Mouse (Mus musculus): ENCODE results near the gene Traf2.

The Traf2 gene

DNA sequence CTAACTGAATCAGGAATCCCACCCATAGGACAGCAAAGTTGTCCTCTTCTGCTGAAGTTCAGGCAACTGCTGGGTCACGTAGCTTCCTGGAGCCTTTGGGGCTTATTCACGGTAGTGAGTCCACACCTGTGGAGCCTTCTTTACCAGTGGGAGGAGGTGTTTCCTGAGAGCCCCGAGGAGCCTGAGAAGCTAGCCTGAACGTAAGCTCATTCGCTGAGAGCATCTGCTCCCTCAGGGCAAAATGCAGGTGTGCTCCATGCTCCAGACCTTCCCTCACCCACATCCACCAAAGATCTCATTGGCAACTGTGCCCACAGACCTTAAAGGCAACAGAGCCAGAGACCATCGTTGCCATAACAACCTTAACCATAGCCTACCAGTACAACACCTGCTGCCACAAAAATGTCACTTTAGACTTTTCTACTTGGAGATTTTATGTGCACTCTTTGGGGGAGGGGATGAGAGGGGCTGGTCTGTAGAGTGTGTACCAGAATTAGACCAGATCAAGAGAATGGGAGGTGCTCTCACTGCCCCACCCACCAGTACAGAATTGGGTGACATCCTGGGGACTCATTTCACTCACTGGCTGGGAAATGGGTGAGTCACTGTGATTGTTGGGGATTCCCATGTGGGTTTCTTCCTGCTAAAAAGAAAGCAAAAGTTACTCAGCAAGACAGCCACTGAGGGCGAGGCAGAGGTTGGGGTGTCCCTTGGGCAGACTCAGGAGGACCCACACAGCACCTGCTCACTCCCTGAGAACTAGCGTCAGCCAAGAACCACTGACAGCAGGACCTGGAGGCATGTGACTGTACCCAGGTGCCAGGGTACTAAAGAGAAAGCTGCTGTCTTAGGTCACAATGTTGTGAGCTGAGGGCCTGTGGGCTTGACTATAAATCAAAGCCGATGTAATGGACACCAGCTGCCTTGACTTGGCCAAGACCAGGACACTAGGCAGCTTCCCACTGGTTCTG, 2.6 kb upstream of the Traf2 start:
- no peak for ATAC-seq (ENCODE audit: insufficient number of reproducible peaks, low FRiP score, low TSS enrichment)

DNA sequence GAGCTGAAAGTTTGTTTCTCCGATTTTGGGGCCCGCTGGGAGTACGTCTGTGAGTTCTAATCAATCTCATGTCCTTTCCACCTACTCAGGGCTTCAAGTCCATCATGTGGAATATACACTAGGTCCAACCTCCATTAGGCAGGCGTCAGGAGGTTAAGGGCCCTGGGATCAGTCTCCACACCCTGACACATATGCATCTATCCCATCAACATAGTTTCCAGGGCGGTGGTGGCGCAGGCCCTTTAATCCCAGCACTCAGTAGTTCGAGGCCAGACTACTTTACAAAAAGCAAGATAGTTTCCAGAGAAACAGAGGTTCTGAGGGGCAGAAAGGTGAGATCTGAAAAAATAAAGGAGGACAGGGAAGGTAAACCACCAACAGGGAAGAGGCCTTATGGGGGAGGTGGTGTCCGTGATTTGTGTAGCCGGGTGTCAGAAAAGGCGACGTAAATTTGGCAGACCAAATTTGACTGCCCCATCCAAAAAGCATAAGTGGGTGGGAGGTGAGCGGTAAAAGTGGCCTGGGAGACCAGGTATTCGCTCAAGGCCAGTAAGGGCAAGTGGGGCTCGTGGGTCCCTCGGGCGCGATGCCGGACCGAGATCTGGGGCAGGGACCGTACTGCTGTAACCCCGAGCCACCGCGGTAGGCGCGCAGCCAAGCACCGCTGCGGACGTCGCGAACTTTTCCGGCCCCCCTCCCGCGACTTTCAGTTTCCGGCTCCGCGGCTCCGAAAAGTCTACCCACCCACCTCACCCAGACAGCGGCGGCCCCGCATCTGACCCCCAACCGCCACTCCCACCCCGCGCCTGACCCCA, 537 bp downstream of the Traf2 start:
- ATAC-seq (ENCODE audit: insufficient number of reproducible peaks, low FRiP score, low TSS enrichment) = no peak

DNA sequence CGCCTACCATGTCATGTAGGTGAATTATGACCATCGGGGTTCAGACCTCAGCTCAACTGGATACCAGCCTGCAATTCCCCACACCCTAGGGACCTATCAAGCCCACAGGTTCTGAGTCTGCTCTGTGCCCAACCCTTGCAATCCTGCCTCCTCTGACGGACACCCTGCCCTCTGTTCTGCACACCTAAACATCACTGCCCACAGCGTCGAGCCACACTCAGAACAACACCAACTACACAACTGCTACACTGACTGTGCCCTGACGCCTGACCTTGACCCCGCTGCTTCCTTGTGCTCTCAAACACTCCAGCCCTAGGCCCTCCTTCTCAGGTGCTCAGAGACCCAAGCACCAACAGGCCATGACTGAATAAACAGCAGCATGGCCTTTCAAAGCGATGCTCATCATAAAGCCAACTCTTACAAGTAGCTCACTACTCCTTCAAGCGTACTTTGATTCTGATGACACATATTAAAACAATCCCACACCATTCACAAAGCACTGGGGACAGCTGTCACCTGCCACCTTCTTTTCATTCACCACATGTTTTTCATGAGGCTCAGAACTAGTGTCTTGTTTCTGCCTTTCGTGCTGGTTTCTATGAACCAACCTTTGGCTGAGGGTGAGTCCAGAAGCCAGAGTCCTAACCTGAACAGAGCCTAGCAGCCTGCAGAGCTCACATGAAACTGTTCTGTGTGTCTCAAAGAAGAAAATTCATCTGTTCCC, 4.9 kb downstream of the Traf2 start:
- ATAC-seq (ENCODE audit: insufficient number of reproducible peaks, low FRiP score, low TSS enrichment) = no peak

DNA sequence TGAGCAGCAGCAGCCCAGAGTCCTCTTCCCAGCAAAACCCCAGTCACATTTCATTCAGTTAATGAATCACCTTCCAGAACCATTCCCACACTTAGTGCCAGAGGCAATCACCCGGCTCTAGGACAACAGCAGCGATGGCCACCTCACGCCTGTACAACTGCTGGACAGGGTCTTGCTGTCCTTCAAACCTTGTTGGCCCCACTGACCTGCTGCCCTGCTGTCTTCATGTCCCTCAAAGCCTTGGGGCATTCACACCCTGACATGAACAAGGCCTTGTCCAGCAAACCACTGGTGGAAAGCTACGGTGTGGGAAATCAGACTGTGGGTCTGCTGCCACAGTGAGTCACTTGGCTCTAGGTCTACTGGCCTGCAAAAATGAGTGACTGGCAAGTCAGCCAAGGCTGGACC, 6.2 kb downstream of the Traf2 start:
- ATAC-seq (ENCODE audit: insufficient number of reproducible peaks, low FRiP score, low TSS enrichment) = no peak

DNA sequence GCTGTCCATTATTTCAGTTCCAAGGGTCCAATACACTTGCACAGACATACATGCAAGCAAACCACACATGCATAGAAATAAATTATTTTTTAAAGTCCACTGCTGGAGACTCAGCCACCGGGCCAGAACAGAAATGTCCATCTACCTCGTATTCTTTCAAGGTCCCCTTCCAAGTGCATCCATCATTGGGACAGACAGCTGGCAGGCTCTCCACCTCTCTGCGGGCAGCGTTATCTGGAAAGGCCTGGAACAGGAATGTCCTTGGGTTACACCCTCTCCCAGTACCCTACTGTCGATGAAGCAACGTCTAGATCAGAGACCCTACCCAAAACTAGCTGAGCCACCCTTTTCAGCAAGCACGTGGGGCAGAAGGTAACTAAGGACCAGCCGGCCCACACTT, 10.2 kb downstream of the Traf2 start:
- no peak for ATAC-seq (ENCODE audit: insufficient number of reproducible peaks, low FRiP score, low TSS enrichment)

DNA sequence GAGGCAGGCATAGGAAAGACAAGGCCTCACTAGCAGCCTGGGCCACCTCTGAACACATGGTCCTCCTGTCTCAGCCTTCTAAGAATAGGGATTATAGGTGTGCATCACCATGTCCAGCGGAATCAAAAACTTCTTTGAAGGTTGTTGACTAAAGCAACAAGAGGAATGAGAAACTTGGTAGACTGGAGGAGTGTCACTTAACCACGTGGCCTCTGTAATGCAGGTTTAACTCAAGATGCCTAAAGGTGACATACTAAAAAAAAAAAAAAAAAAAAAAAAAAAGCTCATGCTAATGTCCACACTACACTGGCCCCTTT, 11.9 kb downstream of the Traf2 start:
- no peak for ATAC-seq (ENCODE audit: insufficient number of reproducible peaks, low FRiP score, low TSS enrichment)

DNA sequence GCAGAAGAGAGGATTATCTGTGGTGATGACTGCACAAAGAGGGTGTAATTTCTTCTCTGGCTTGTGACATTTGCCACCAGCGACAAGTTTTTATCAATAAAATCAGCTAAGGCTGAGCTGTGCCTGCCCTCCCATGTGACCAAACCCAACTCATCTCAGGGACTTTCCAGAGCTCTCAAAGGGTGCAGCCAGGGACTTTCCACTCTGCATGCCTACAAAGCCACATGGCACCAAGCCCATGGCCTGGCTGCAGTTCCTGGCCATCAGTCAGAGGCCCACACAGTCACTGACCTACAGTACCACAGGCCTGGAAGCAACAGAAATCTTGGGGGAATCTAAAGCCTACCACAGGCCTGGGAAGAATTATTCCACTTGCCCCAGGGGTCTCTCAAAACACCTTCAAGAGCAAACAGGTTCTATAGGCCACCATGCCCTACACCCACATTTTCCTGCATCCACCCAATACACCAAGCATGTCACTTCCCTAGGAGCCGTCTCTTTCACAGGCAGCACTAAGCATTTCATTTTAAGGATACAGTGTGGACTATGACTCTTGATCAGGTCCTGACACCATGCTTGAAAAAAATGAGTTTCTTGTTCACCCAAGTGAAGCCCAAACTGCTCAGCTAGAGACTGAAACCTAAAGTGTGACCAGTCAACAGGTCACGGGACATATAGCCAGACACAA, 12.4 kb downstream of the Traf2 start:
- ATAC-seq (ENCODE audit: insufficient number of reproducible peaks, low FRiP score, low TSS enrichment) = peak; percentile 70; the same call in 1 of the 2 replicates

DNA sequence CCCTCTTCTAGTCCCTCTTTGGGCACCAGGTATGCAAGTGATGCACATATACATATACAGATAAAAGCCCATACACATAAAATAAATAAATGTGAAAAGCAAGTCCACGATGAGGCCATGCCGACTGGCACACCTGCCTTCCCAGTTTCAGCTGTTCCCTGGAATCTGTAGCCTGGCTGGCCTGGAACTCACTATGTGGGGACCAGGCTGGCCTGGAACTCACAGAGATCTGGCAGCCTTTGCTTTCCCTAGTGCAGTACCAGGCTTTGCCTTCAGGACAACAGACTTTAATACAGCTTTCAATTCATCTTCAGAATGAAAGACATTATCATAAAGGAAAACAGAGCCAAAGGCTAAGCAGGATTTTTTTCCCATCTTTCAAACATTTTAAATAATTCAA, 13.0 kb downstream of the Traf2 start:
- ATAC-seq (ENCODE audit: insufficient number of reproducible peaks, low FRiP score, low TSS enrichment) = no peak

DNA sequence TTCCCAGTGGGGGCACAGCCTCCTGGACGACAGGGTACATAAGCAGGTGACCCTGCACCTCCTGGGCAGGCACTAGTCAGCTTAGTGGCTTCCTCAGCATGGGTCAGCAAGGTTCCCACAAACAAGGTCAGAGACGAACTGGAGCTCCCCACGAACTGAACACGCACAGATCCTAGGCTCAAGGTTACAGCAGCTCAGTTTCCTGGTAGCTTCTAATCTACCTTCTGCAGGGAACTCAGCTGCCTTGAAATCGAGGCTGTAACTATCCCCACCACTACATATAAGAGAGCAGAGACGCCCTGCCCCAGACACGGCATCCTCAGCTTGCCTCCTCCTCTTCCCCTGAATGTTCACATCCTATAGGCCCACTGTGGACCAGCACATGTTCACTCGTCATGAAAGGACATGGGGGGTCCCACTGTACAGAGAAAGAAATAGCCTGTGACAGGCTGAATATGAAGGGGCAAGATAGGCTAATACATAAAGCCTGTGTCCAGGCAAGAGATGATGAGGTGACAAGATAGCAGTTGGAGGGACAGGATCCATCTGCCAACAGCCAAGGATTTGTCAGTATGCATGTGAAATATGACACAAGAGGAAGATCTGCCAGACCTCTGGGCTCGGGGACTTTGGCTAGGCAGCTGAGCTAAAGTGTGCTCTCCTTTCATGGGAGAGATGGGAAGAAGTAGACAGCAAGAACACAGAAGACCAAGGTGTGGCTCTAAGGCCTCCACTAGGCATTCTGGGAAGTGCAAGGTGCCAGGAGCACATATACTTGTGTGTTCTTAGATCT, 20.0 kb downstream of the Traf2 start:
- ATAC-seq (ENCODE audit: insufficient number of reproducible peaks, low FRiP score, low TSS enrichment) = no peak

DNA sequence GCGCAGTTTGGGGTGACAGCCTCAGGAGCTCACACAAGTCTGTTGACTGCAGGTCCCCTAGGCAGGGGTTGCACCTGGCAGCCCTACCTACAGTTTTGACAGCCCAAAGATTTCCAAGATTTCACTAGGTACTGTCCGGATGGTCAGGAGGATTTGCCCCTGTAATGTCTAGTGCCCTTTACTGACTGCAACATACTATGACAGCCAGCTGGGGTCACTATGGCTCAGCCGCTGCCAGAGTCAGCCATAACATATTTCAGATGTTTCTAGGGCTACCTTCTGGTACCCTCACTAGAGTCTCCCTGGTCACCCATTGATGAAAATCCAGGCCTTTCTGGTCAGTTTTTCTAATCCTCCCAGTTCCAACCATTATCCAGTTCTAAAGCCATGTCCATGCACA, 36.8 kb downstream of the Traf2 start:
- no peak for ATAC-seq (ENCODE audit: insufficient number of reproducible peaks, low FRiP score, low TSS enrichment)

DNA sequence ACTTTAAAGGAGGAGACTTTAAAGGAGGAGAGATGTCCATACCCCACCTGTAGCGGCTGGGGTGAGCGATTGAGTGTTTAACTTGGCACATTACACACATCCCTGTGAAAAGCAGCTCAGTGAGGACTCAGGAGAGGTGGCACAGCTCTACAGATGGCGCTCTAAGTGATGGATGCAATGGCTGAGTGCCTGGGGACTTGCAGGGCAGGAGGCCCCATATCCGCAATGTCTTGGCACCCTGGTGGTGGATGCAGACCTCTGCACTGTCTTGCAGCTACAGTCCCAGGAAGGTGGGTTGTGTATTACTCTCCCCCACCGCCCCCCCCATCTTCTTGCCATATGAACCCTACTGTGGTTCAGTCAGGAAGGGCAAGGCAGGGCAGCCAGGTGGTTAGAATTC, 39.8 kb downstream of the Traf2 start:
- ATAC-seq (ENCODE audit: insufficient number of reproducible peaks, low FRiP score, low TSS enrichment) = no peak

DNA sequence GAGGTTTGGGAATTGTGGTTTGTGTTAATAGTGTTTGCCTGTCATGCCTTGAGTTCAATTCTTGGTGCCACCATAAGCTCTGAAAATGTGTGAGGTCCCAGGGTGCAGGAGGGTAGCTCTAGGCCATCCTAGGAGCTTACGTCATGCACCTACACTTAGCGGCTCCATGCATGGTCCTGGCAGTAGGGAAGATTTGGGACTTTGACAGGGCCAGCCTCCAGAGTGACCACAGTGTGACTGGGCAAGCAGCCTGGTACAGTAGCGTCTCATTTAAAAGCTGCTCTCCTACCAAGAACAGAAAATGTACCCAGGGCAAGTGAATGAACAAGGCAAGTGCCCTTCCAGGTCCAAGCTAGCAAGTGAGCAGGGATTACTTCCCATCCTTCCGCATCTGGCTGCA, 40.9 kb downstream of the Traf2 start:
- ATAC-seq (ENCODE audit: insufficient number of reproducible peaks, low FRiP score, low TSS enrichment) = no peak

DNA sequence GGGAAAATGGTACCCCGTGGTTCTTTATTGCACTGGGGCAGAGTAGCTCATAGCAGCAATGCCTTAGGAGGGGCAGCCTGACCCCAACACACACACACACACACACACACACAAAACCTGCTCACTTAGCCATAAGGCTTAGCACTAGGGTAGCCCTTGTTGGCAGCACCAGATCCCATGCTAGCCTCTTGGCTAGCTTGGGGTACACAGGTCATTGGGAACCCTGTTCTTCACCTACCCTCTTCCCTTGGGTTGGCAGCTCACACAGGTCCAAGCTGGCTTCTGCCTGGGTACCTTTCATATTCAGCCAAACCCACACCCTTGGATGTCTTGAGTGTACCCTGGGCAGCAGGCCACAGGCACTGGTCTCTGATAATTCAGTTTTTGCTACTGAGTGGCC, 41.7 kb downstream of the Traf2 start:
- no peak for ATAC-seq (ENCODE audit: insufficient number of reproducible peaks, low FRiP score, low TSS enrichment)

DNA sequence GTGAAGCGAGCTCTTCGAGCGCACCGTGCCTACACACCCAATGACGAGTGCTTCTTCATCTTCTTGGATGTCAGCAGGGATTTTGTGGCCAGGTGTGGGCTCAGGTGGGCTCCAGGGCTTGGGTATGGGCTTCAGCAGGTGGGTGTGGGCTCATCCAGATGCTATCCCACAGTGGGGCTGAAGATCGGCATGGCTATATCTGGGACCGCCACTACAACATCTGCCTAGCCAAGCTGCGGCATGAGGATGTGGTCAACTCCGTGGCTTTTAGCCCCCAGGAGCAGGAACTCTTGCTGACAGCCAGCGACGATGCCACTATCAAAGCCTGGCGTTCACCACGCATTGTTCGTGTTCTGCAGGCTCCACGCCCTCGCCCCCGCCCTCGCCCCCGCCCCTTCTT, 42.2 kb downstream of the Traf2 start:
- ATAC-seq (ENCODE audit: insufficient number of reproducible peaks, low FRiP score, low TSS enrichment) = no peak

DNA sequence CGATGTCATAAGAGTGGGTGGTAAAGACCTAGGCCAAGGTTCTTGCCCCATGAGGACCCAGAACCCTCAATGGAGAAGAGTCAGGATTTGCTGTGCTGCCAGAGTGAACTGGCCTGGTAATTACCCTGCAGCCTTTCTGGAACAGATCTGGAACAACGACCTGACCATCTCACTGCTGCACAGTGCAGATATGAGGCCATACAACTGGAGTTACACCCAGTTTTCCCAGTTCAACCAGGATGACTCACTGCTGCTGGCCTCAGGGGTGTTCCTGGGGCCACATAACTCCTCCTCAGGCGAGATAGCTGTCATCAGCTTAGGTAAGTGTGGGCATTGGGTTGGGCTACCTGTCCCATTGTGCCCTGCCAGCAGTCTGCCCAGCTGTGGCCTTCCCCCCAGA, 44.0 kb downstream of the Traf2 start:
- ATAC-seq (ENCODE audit: insufficient number of reproducible peaks, low FRiP score, low TSS enrichment) = no peak

DNA sequence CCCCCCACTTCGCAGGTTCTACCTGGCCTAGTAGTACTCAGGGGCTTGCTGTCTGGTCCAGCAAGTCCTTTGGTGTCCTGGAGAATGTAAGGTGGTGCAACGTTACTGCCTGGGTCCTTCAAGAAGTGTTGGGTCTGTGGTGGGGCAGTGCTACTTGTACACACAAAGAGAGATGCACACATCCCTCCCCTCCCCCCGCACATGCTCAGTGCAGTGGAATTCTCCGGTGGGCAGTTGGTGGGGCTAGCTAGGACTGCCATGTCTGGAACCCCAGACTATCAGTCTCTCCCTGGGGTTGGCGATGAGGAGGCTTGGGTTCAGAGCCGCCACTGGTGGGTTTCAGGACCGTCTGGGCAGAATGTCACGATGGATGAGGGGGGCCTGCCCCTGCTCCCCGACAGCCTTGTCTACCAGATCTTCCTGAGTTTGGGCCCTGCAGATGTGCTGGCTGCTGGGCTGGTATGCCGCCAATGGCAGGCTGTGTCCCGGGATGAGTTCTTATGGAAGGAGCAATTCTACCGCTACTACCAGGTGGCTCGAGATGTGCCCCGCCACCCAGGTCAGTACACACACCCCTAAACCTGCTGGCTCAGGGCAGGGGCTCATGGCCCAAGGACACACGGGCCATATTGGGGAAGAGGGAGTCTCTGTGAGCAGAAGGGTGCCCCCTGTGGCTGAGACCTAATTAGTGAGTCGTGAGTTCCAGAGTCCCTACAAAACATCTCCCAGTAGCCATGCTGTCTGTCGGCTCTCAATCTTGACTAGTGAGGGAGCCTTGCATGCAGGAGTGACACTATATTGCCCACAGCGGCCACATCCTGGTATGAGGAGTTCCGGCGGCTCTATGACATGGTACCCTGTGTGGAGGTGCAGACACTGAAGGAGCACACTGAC, 44.9 kb downstream of the Traf2 start, which contains the start of gene C8g:
Gene C8g (minus strand): TSS at position 127 of the 894 bp plus-strand sequence.
- no peak for ATAC-seq (ENCODE audit: insufficient number of reproducible peaks, low FRiP score, low TSS enrichment)

DNA sequence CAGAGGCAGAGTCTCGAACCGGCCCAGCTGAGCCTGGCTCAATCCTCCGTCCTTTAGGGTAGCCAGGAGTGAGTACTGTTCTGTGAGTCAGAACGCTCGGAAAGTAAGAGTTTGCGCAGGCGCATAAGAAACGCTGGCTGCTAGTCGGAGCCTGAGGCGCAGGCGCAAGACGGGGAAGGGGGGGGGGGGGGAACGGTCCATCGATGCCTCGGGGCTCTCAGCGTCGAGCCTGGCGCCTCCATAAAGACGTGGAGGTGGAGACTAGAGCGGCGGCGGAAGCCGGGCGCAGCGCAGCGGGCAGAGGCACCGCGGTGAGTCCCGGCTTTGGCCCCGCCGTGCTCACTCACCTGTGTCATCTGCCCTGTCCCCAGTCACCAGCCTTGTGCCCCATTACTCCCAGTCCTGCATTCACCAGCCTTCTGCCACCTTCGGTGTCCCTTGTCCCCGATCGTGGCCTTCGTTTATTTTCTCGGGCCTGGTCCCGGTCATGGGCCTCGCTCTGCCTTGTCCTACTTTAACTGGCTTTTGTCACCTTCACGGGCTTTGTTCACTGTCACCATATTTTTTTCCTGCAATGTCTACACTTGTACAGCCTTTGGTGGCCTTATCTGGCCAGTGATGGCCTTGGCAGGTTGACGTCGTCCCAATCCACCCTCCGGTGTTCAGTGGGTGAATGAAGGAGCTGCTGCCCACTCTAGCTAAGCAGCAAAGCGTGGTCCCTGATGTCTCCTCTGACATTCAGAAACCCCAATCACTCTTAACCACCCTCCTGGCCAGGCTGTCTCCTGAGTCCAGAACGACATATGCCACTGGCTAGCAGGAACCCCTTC, 45.9 kb downstream of the Traf2 start, which contains the start of gene Fbxw5:
Gene Fbxw5 (plus strand): TSS at position 175 of the 830 bp plus-strand sequence.
- peak; percentile 69; the same call in 1 of the 2 replicates for ATAC-seq (ENCODE audit: insufficient number of reproducible peaks, low FRiP score, low TSS enrichment)
